Mouse (Mus musculus) brain, embryonic 14.5 days (tissue): Measurements from ENCODE around the gene Vpreb1.
A peak's percentile ranks its signal among the peaks of the same experiment; 100 is the strongest.

Source experiments
- CTCF ChIP-seq: fragments of 200-500 bp; IDR thresholded peaks from 2 replicates; pipeline ENCODE4 v1.5.1; 2012; ENCODE audit warnings: inconsistent platforms, mild to moderate bottlenecking, moderate library complexity, borderline replicate concordance; ENCODE audit not compliant: insufficient read depth, insufficient read length; ENCODE audit errors: extremely low read depth
- POLR2A ChIP-seq: fragments of 200-500 bp; IDR thresholded peaks from 2 replicates; pipeline ENCODE4 v1.6.1; 2012; ENCODE audit warnings: mild to moderate bottlenecking, inconsistent platforms, borderline replicate concordance; ENCODE audit not compliant: poor library complexity, insufficient read depth, insufficient read length, severe bottlenecking; ENCODE audit errors: extremely low read depth

GRCm38 (mm10) chr16:16854836-16855235 is 15.8 kb downstream of the Vpreb1 start:
- TF ChIP-seq CTCF = peak; percentile 23; the same call in 1 of the 2 replicates
- TF ChIP-seq POLR2A = no peak
